In the genomic region with DNA sequence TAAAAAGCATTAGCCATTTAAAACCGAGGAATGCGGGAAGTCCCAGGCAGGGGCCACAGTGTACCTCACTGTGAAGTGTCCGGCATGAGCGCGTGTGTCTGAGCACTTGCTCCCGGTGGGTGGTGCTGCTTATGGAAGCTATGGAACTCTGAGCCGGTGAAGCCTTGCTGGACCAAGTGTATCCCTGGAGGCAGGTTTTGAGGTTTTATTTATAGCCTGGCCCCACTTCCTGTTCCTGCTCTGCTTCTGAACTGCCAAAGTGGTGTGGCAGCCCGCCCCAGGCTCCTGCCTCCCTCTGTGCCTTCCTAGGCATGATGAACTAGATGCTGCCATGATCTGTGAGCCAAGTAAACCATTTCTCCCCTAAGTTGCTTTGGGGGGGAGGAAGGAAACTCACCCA, we compare ENCODE assay signal across 10 mouse cellular contexts.
A peak's percentile ranks its signal among the peaks of the same experiment; 100 is the strongest.
DNase-seq lines count a peak whose midpoint lies in the region; ATAC-seq and TF ChIP-seq lines count a peak whose summit lies in the region.
"Had no signal": no experiment of that assay in that cellular context is flagged by ENCODE, and none has a peak within 500 bp of the region (broad histone marks: within the 10 kb centered on the region; RNA-seq: fewer than 3 reads in every experiment).

No protein-coding gene starts in this region.

- no peak for TF ChIP-seq CTCF in kidney, adult 2 months (conservative IDR thresholded peaks at IDR 0.05; ENCODE audit: insufficient read depth, insufficient read length, low read depth, low read length)
- TF ChIP-seq CTCF in cortical plate, adult 2 months (IDR thresholded peaks at IDR 0.05; ENCODE audit: extremely low read depth, insufficient read depth, low read length): no peak

- peaks cover 3% of the 10 kb centered on the region; the same call in 1 of the 2 replicates for H3K4me1 ChIP-seq in kidney, adult 2 months (ENCODE audit: control insufficient read depth, insufficient read depth, low read length)
- peaks cover 8% of the 10 kb centered on the region; the same call in 1 of the 2 replicates for H3K4me1 ChIP-seq in kidney, embryonic 15.5 days
- 0 out of 2 replicates have a peak, but pooled peaks cover 2% of the 10 kb centered on the region for H3K4me1 ChIP-seq in cortical plate, adult 2 months (ENCODE audit: control insufficient read depth, insufficient read depth, low read length)
- peaks cover 64% of the 10 kb centered on the region for H3K4me1 ChIP-seq in heart, embryonic 13.5 days
- H3K4me1 ChIP-seq in limb, embryonic 15.5 days: peaks cover 7% of the 10 kb centered on the region

- ATAC-seq in kidney, embryonic 15.5 days (replicated peaks; ENCODE audit: low FRiP score): no peak
- no peak for ATAC-seq in heart, embryonic 13.5 days (ENCODE audit: extremely low read depth, insufficient number of reproducible peaks, low FRiP score, low TSS enrichment)
- no peak for ATAC-seq in limb, embryonic 15.5 days (ENCODE audit: insufficient number of reproducible peaks, low FRiP score, low TSS enrichment, low read depth)

- H3K4me3 ChIP-seq in kidney, adult 2 months (ENCODE audit: insufficient read depth, low read depth, low read length): no peak overlapping the region
- no peak overlapping the region for H3K4me3 ChIP-seq in kidney, embryonic 15.5 days (replicated peaks)
- no peak overlapping the region for H3K4me3 ChIP-seq in cortical plate, adult 2 months (ENCODE audit: insufficient read depth, low read length)
- no peak overlapping the region for H3K4me3 ChIP-seq in heart, embryonic 13.5 days
- no peak overlapping the region for H3K4me3 ChIP-seq in limb, embryonic 15.5 days

- no peaks in the 10 kb centered on the region for H3K27me3 ChIP-seq in kidney, adult 2 months (replicated peaks; ENCODE audit: control insufficient read depth, insufficient read depth, low read length)
- H3K27me3 ChIP-seq in kidney, embryonic 15.5 days: no peaks in the 10 kb centered on the region
- H3K27me3 ChIP-seq in heart, embryonic 13.5 days (replicated peaks): no peaks in the 10 kb centered on the region
- no peaks in the 10 kb centered on the region for H3K27me3 ChIP-seq in limb, embryonic 15.5 days

- H3K9me3 ChIP-seq in kidney, embryonic 15.5 days (replicated peaks): no peaks in the 10 kb centered on the region
- H3K9me3 ChIP-seq in heart, embryonic 13.5 days: no peaks in the 10 kb centered on the region
- no peaks in the 10 kb centered on the region for H3K9me3 ChIP-seq in limb, embryonic 15.5 days

- H3K27ac ChIP-seq in kidney, adult 2 months (ENCODE audit: insufficient read depth, low read depth, low read length): no peak overlapping the region
- H3K27ac ChIP-seq in kidney, embryonic 15.5 days: no peak overlapping the region; the same call in 1 of the 2 replicates
- 0 out of 2 replicates have a peak overlapping the region, but pooled peaks have one; percentile 37 for H3K27ac ChIP-seq in cortical plate, adult 2 months (ENCODE audit: insufficient read depth, low read length)
- H3K27ac ChIP-seq in heart, embryonic 13.5 days (replicated peaks): peak overlapping the region; percentile 85
- no peak overlapping the region for H3K27ac ChIP-seq in limb, embryonic 15.5 days

- TF ChIP-seq POLR2A in kidney, adult 2 months (IDR thresholded peaks at IDR 0.05; ENCODE audit: low read depth, low read length): no peak
- no peak for TF ChIP-seq POLR2A in cortical plate, adult 2 months (IDR thresholded peaks at IDR 0.05; ENCODE audit: extremely low read depth, insufficient read depth, low read length)

- no peak overlapping the region for H3K4me2 ChIP-seq in kidney, embryonic 15.5 days
- peak overlapping the region; percentile 46 for H3K4me2 ChIP-seq in heart, embryonic 13.5 days
- H3K4me2 ChIP-seq in limb, embryonic 15.5 days: 0 out of 2 replicates have a peak overlapping the region, but pooled peaks have one; percentile 3

- no peak overlapping the region for H3K9ac ChIP-seq in kidney, embryonic 15.5 days
- no peak overlapping the region for H3K9ac ChIP-seq in heart, embryonic 13.5 days
- H3K9ac ChIP-seq in limb, embryonic 15.5 days: no peak overlapping the region

- whole genome bisulfite sequencing in kidney, adult 2 months: 51% methylated on average over 8 of the region's 8 CpGs
- 46% methylated on average over 8 of the region's 8 CpGs for WGBS in kidney, embryonic 15.5 days
- WGBS in heart, embryonic 13.5 days: 36% methylated on average over 8 of the region's 8 CpGs
- WGBS in limb, embryonic 15.5 days: 25% methylated on average over 8 of the region's 8 CpGs

- no peaks in the 10 kb centered on the region for H3K36me3 ChIP-seq in kidney, adult 2 months (ENCODE audit: control insufficient read depth, insufficient read depth, low read length)
- no peaks in the 10 kb centered on the region for H3K36me3 ChIP-seq in kidney, embryonic 15.5 days
- peaks cover 11% of the 10 kb centered on the region for H3K36me3 ChIP-seq in heart, embryonic 13.5 days
- no peaks in the 10 kb centered on the region for H3K36me3 ChIP-seq in limb, embryonic 15.5 days

- DNase-seq in kidney, adult 2 months: peak; percentile 35
- DNase-seq in left cerebral cortex, adult 11 months (ENCODE audit: low spot score): no peak
- no peak for DNase-seq in adrenal gland, adult (ENCODE audit: inconsistent age in 2 of 2, low spot score in 1 of 2)
- DNase-seq in cerebellum, adult 8-10 months: no peak
- DNase-seq: cerebellum, adult 18-20 months; retina, postnatal 1 day had no signal

Comparison
In these comparisons a context has a peak if more than half of its experiments do, and no peak if none do; other contexts are left out.
1. H3K27ac ChIP-seq: peak in cortical plate, adult 2 months (single experiment) and heart, embryonic 13.5 days (single experiment); none in kidney, adult 2 months (single experiment), kidney, embryonic 15.5 days (single experiment) and limb, embryonic 15.5 days (single experiment).